In genomic region chr12:16285061-16285460, GRCm38 (mm10) we compare ENCODE assay signal across 26 mouse cellular contexts.
"Had no signal": no experiment of that assay in that cellular context is flagged by ENCODE, and none has a peak within 500 bp of the region (broad histone marks: within the 10 kb centered on the region; RNA-seq: fewer than 3 reads in every experiment).

No protein-coding gene starts in this region.

- H3K9me3 ChIP-seq: heart, embryonic 10.5 days; hindbrain, embryonic 10.5 days; hindbrain, embryonic 12.5 days; limb, embryonic 10.5 days; limb, embryonic 12.5 days; liver, embryonic 13.5 days; liver, embryonic 15.5 days had no signal

- ATAC-seq: hindbrain, embryonic 16.5 days; inflammation-experienced regulatory T-cells, adult 6 months; intestine, embryonic 16.5 days had no signal

- H3K27ac ChIP-seq: heart, adult 2 months; heart, embryonic 10.5 days; hindbrain, embryonic 10.5 days; hindbrain, embryonic 12.5 days; hindbrain, embryonic 14.5 days; layer of hippocampus, adult 2 months; left cerebral cortex, adult 2 months; limb, embryonic 10.5 days; limb, embryonic 12.5 days; liver, embryonic 13.5 days; liver, embryonic 15.5 days had no signal

- H3K27me3 ChIP-seq: heart, embryonic 12.5 days; hindbrain, embryonic 12.5 days; limb, embryonic 12.5 days; liver, embryonic 13.5 days; liver, embryonic 15.5 days had no signal

- H3K9ac ChIP-seq: heart, embryonic 12.5 days; hindbrain, embryonic 12.5 days; hindbrain, embryonic 14.5 days; limb, embryonic 12.5 days; liver, embryonic 13.5 days; liver, embryonic 15.5 days had no signal

- H3K36me3 ChIP-seq: heart, embryonic 10.5 days; heart, embryonic 12.5 days; hindbrain, embryonic 10.5 days; hindbrain, embryonic 12.5 days; limb, embryonic 10.5 days; limb, embryonic 12.5 days; liver, embryonic 13.5 days; liver, embryonic 15.5 days had no signal

- H3K4me2 ChIP-seq: heart, embryonic 12.5 days; hindbrain, embryonic 12.5 days; hindbrain, embryonic 14.5 days; limb, embryonic 12.5 days; liver, embryonic 11.5 days; liver, embryonic 13.5 days; liver, embryonic 15.5 days had no signal

- DNase-seq: gastrocnemius, postnatal 14 days; gastrocnemius, postnatal 36 days; heart, adult 2 months; heart, postnatal 10 days; heart, postnatal 4 days; kidney, adult 18-20 months; kidney, adult 8-10 months; kidney, postnatal 10 days; kidney, postnatal 25 days; kidney, postnatal 4 days; liver; liver, embryonic 13.5 days had no signal

- H3K4me3 ChIP-seq: heart, adult 2 months; heart, embryonic 10.5 days; heart, embryonic 12.5 days; hindbrain, embryonic 10.5 days; hindbrain, embryonic 12.5 days; layer of hippocampus, adult 2 months; left cerebral cortex, adult 2 months; limb, embryonic 10.5 days; limb, embryonic 12.5 days; liver, embryonic 13.5 days; liver, embryonic 15.5 days had no signal

- H3K4me1 ChIP-seq: heart, embryonic 10.5 days; hindbrain, embryonic 10.5 days; hindbrain, embryonic 12.5 days; limb, embryonic 10.5 days; limb, embryonic 12.5 days; liver, embryonic 13.5 days; liver, embryonic 15.5 days had no signal
